Mouse (Mus musculus): Measurements from ENCODE around the gene Xbp1.

GRCm38 (mm10) chr11:5541230-5541798, 20.9 kb downstream of the Xbp1 start:
- no peak for TF ChIP-seq CTCF (IDR thresholded peaks at IDR 0.05; ENCODE audit: insufficient read depth, low read length)
- no peak for TF ChIP-seq POLR2A (IDR thresholded peaks at IDR 0.05; ENCODE audit: borderline replicate concordance, extremely low read depth, low read depth, low read length)
